ENCODE assay signal across 7 mouse cellular contexts in genomic region chr5:52515246-52516021, GRCm38 (mm10). TPM values are rescaled to one million over a fixed set of nuclear protein-coding genes. Genes with fewer than 3 reads are reported as not detected.
DNase-seq lines count a peak whose midpoint lies in the region; ATAC-seq lines count a peak whose summit lies in the region.

No protein-coding gene starts in this region.

- peak; percentile 52 for DNase-seq in adrenal gland, adult 2 months
- DNase-seq in cerebellum, postnatal 4 days (ENCODE audit: low spot score in 2 of 2), result peak; percentile 61 to 79
- peak; percentile 43 to 52 for DNase-seq in gastrocnemius, adult 8-10 months (ENCODE audit: low spot score in 2 of 2)
- DNase-seq in induced T-regulatory cell, adult 2 months (ENCODE audit: low read depth), result peak; percentile 66
- DNase-seq in left cerebral cortex, adult 8-10 months (ENCODE audit: low spot score in 2 of 2), result peak; percentile 27 to 60
- DNase-seq in skeletal muscle tissue, adult 2 months (ENCODE audit: low read depth, low spot score), result peak; percentile 51

- ATAC-seq in megakaryocyte progenitor cell, adult 5-6 weeks (replicated peaks; ENCODE audit: poor library complexity), result peak; percentile 93

RNA-seq across cellular contexts. Expression of gene Ccdc149, which starts 44.1 kb away (rescaled TPM):
- total RNA-seq in adrenal gland, adult 2 months (2021), result 1 to 10 TPM; 4.9 to 9.6 TPM
- polyA plus RNA-seq in adrenal gland, adult 2 months (2012; rRNA removed), result 1.1 and 1.2 TPM in 2 replicates
- 1 to 10 TPM in 2 of 4 experiments, under 1 TPM in 2; 0.41 to 1.7 (median 1.2) TPM for total RNA-seq in gastrocnemius, adult 8-10 months (2022)
- total RNA-seq in left cerebral cortex, adult 8-10 months (2022), result 10 to 100 TPM; 68.4 to 77.6 (median 72.9) TPM
- 1.9 and 2.9 TPM in 2 replicates for total RNA-seq in megakaryocyte progenitor cell, adult 5-6 weeks (2015)
- total RNA-seq in megakaryocyte progenitor cell, adult 5-6 weeks (2017), result 3.1 and 3.7 TPM in 2 replicates

RNA-seq across cellular contexts. Expression of gene Lgi2, which starts 50.8 kb away (rescaled TPM):
- 1 to 10 TPM in 1 of 2 experiments, under 1 TPM in 1; 0.69 to 1.6 TPM for total RNA-seq in adrenal gland, adult 2 months (2021)
- polyA plus RNA-seq in adrenal gland, adult 2 months (2012; rRNA removed), result 0.26 and 0.41 TPM in 2 replicates
- 1 to 10 TPM in 3 of 4 experiments, under 1 TPM in 1; 0.80 to 1.5 (median 1.1) TPM for total RNA-seq in gastrocnemius, adult 8-10 months (2022)
- 10 to 100 TPM; 53.1 to 72.8 (median 58.0) TPM for total RNA-seq in left cerebral cortex, adult 8-10 months (2022)
- total RNA-seq in megakaryocyte progenitor cell, adult 5-6 weeks (2015), result not detected in 2 replicates
- total RNA-seq in megakaryocyte progenitor cell, adult 5-6 weeks (2017), result 0.04 TPM in 1 of 2 replicates, not detected in the other

Comparison
In these comparisons a context has a peak if more than half of its experiments do, and no peak if none do; other contexts are left out.
1. Peak in every context shown above with its lines: DNase-seq and ATAC-seq.
2. RNA of gene Ccdc149, which starts 44.1 kb away (total RNA-seq): 68.4 to 77.6 TPM in left cerebral cortex, adult 8-10 months; 4.9 to 9.6 TPM in adrenal gland, adult 2 months, 1.9 to 3.7 TPM in megakaryocyte progenitor cell, adult 5-6 weeks and 0.41 to 1.7 TPM in gastrocnemius, adult 8-10 months; every median in the first group is over 4 times any median in the second.
3. RNA of gene Lgi2, which starts 50.8 kb away (total RNA-seq): 53.1 to 72.8 TPM in left cerebral cortex, adult 8-10 months; 0.69 to 1.6 TPM in adrenal gland, adult 2 months, 0.80 to 1.5 TPM in gastrocnemius, adult 8-10 months and 0.04 TPM in megakaryocyte progenitor cell, adult 5-6 weeks; every median in the first group is over 10 times any median in the second.